Mouse (Mus musculus) C2C12 (cell line): ENCODE measurements at regions not wholly inside any gene's neighbourhood (a gene's known extent, or its start where the extent isn't known, plus 50 kb on each side); places are given as distances from the start of the nearest gene placed in this dataset.

Source experiments
- CTCF ChIP-seq: IDR thresholded peaks from one replicate; pipeline ENCODE4 v1.5.1; 2011; ENCODE audit not compliant: control insufficient read depth, insufficient read depth, insufficient read length
- MAX ChIP-seq: IDR thresholded peaks from one replicate; pipeline ENCODE4 v1.6.1; 2011; ENCODE audit warnings: mild to moderate bottlenecking, control low read depth
- MYOD1 ChIP-seq: IDR thresholded peaks from one replicate; pipeline ENCODE4 v1.6.1; 2011; ENCODE audit warnings: low read depth; ENCODE audit not compliant: control insufficient read depth, insufficient read length
- MYOG ChIP-seq: IDR thresholded peaks from one replicate; pipeline ENCODE4 v1.6.1; 2011; ENCODE audit not compliant: control insufficient read depth, insufficient read length; ENCODE audit errors: extremely low read depth

DNA sequence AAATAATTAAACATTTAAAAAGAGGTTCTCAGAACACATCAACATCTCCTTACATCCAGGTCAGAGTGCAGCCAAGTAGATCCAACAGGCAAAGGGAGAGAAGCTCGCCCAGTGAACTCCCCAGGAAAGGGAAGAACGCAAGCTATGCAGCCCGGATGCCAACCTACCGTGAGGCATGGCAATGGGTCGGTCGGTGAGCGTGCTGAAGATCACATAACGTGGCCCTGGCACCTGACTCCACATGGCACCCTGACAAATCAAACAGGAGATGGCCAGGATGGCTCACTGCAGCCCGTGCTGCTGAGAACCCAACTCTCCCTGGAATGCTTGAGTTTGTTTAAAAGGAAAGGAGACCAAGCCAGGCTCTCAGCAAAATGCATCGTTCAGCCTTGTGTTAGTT lies 156.0 kb downstream of the Sox9 start:
- TF ChIP-seq CTCF: no peak
- no peak for TF ChIP-seq MYOD1
- no peak for TF ChIP-seq MYOG
- no peak for TF ChIP-seq MAX
